Comparison of ENCODE assay signal across 25 mouse cellular contexts in genomic region chr3:109029661-109030060, GRCm38 (mm10). TPM values are rescaled to one million over a fixed set of nuclear protein-coding genes. Genes with fewer than 3 reads are reported as not detected.
A peak's percentile ranks its signal among the peaks of the same experiment; 100 is the strongest.
DNase-seq lines count a peak whose midpoint lies in the region; ATAC-seq and TF ChIP-seq lines count a peak whose summit lies in the region.
"Had no signal": no experiment of that assay in that cellular context is flagged by ENCODE, and none has a peak within 500 bp of the region (broad histone marks: within the 10 kb centered on the region; RNA-seq: fewer than 3 reads in every experiment).

No protein-coding gene starts in this region.

- no peak overlapping the region for H3K4me2 ChIP-seq in kidney, embryonic 16.5 days (replicated peaks; ENCODE audit: low read depth, low read length)
- H3K4me2 ChIP-seq in limb, embryonic 15.5 days: no peak overlapping the region
- no peak overlapping the region for H3K4me2 ChIP-seq in midbrain, embryonic 14.5 days (ENCODE audit: low read length)
- H3K4me2 ChIP-seq: embryonic facial prominence, embryonic 15.5 days; forebrain, embryonic 15.5 days; hindbrain, embryonic 15.5 days; stomach, embryonic 15.5 days had no signal

- H3K27ac ChIP-seq in kidney, adult 2 months (ENCODE audit: insufficient read depth, low read depth, low read length): no peak overlapping the region
- no peak overlapping the region for H3K27ac ChIP-seq in kidney, embryonic 16.5 days (ENCODE audit: low read length)
- peak overlapping the region; percentile 67; the same call in 1 of the 2 replicates for H3K27ac ChIP-seq in limb, embryonic 15.5 days
- H3K27ac ChIP-seq in limb, embryonic 10.5 days: no peak overlapping the region
- no peak overlapping the region for H3K27ac ChIP-seq in midbrain, embryonic 14.5 days (replicated peaks; ENCODE audit: low read depth, low read length)
- H3K27ac ChIP-seq: embryonic facial prominence, embryonic 15.5 days; forebrain, embryonic 15.5 days; heart, embryonic 10.5 days; hindbrain, embryonic 15.5 days; macrophage had no signal

- no peaks in the 10 kb centered on the region for H3K36me3 ChIP-seq in kidney, adult 2 months (ENCODE audit: control insufficient read depth, insufficient read depth, low read length)
- H3K36me3 ChIP-seq in kidney, embryonic 16.5 days (ENCODE audit: insufficient read depth, low read length): no peaks in the 10 kb centered on the region
- H3K36me3 ChIP-seq in limb, embryonic 15.5 days: no peaks in the 10 kb centered on the region
- H3K36me3 ChIP-seq in limb, embryonic 10.5 days: no peaks in the 10 kb centered on the region
- no peaks in the 10 kb centered on the region for H3K36me3 ChIP-seq in midbrain, embryonic 14.5 days (ENCODE audit: control insufficient read depth, insufficient read depth, low read length)
- H3K36me3 ChIP-seq: embryonic facial prominence, embryonic 15.5 days; forebrain, embryonic 15.5 days; heart, embryonic 10.5 days; hindbrain, embryonic 15.5 days; stomach, embryonic 15.5 days had no signal

- no peak for TF ChIP-seq CTCF in kidney, adult 2 months (conservative IDR thresholded peaks at IDR 0.05; ENCODE audit: insufficient read depth, insufficient read length, low read depth, low read length)

- H3K4me1 ChIP-seq in kidney, adult 2 months (ENCODE audit: control insufficient read depth, insufficient read depth, low read length): peaks cover 13% of the 10 kb centered on the region; the same call in 1 of the 2 replicates
- peaks cover 21% of the 10 kb centered on the region for H3K4me1 ChIP-seq in kidney, embryonic 16.5 days (ENCODE audit: insufficient read depth, low read length)
- peaks cover 35% of the 10 kb centered on the region for H3K4me1 ChIP-seq in limb, embryonic 15.5 days
- H3K4me1 ChIP-seq in limb, embryonic 10.5 days: peaks cover 59% of the 10 kb centered on the region
- peaks cover 17% of the 10 kb centered on the region for H3K4me1 ChIP-seq in midbrain, embryonic 14.5 days (ENCODE audit: control insufficient read depth, insufficient read depth, low read length)

- WGBS in kidney, adult 2 months: 48% methylated on average over 5 of the region's 5 CpGs
- 46% methylated on average over 5 of the region's 5 CpGs for WGBS in kidney, embryonic 16.5 days
- 28% methylated on average over 5 of the region's 5 CpGs for WGBS in limb, embryonic 15.5 days
- WGBS in limb, embryonic 10.5 days: 50% methylated on average over 5 of the region's 5 CpGs
- 50% methylated on average over 5 of the region's 5 CpGs for WGBS in midbrain, embryonic 14.5 days

- ATAC-seq in kidney, embryonic 16.5 days (ENCODE audit: low FRiP score, low TSS enrichment): no peak
- no peak for ATAC-seq in limb, embryonic 15.5 days (ENCODE audit: insufficient number of reproducible peaks, low FRiP score, low TSS enrichment, low read depth)
- ATAC-seq in midbrain, embryonic 14.5 days (ENCODE audit: low FRiP score, low TSS enrichment): no peak
- ATAC-seq: CD4-positive, CD25-positive, alpha-beta regulatory T cell, adult 4 months; forebrain, embryonic 15.5 days had no signal

- H3K9ac ChIP-seq in kidney, embryonic 16.5 days (replicated peaks; ENCODE audit: low read length): no peak overlapping the region
- no peak overlapping the region for H3K9ac ChIP-seq in limb, embryonic 15.5 days
- H3K9ac ChIP-seq in midbrain, embryonic 14.5 days (replicated peaks; ENCODE audit: low read length): no peak overlapping the region
- H3K9ac ChIP-seq: embryonic facial prominence, embryonic 15.5 days; forebrain, embryonic 15.5 days; hindbrain, embryonic 15.5 days; stomach, embryonic 15.5 days had no signal

- peaks cover 4% of the 10 kb centered on the region; the same call in 1 of the 2 replicates for H3K9me3 ChIP-seq in kidney, embryonic 16.5 days (ENCODE audit: low read length)
- no peaks in the 10 kb centered on the region for H3K9me3 ChIP-seq in limb, embryonic 15.5 days
- H3K9me3 ChIP-seq in limb, embryonic 10.5 days (replicated peaks): no peaks in the 10 kb centered on the region
- no peaks in the 10 kb centered on the region for H3K9me3 ChIP-seq in midbrain, embryonic 14.5 days (ENCODE audit: control insufficient read depth, low read length)
- H3K9me3 ChIP-seq: embryonic facial prominence, embryonic 15.5 days; forebrain, embryonic 15.5 days; heart, embryonic 10.5 days; hindbrain, embryonic 15.5 days; stomach, embryonic 15.5 days had no signal

- no peaks in the 10 kb centered on the region for H3K27me3 ChIP-seq in kidney, adult 2 months (replicated peaks; ENCODE audit: control insufficient read depth, insufficient read depth, low read length)
- H3K27me3 ChIP-seq in kidney, embryonic 16.5 days (ENCODE audit: insufficient read depth, low read length): no peaks in the 10 kb centered on the region
- no peaks in the 10 kb centered on the region for H3K27me3 ChIP-seq in limb, embryonic 15.5 days
- 0 out of 2 replicates have a peak, but pooled peaks cover 6% of the 10 kb centered on the region for H3K27me3 ChIP-seq in limb, embryonic 10.5 days (ENCODE audit: low read depth, poor library complexity, severe bottlenecking)
- H3K27me3 ChIP-seq in midbrain, embryonic 14.5 days (ENCODE audit: control insufficient read depth, insufficient read depth, low read length): no peaks in the 10 kb centered on the region
- H3K27me3 ChIP-seq: embryonic facial prominence, embryonic 15.5 days; forebrain, embryonic 15.5 days; hindbrain, embryonic 15.5 days; stomach, embryonic 15.5 days had no signal

- TF ChIP-seq POLR2A in kidney, adult 2 months (IDR thresholded peaks at IDR 0.05; ENCODE audit: low read depth, low read length): no peak

- DNase-seq in cerebellum, postnatal 10 days: peak; percentile 22 to 29
- no peak for DNase-seq in cerebellum, adult 11 months
- peak; percentile 54 for DNase-seq in kidney, adult 2 months
- no peak for DNase-seq in limb, embryonic 10.5 days (ENCODE audit: low spot score)
- DNase-seq in midbrain, embryonic 14.5 days: no peak
- DNase-seq: cerebellum, adult 2 months; heart, postnatal 4 days; left cerebral cortex, postnatal 4 days; thymus, postnatal 36 days had no signal

- H3K4me3 ChIP-seq in kidney, adult 2 months (ENCODE audit: insufficient read depth, low read depth, low read length): no peak overlapping the region
- no peak overlapping the region for H3K4me3 ChIP-seq in kidney, embryonic 16.5 days (ENCODE audit: low read length)
- H3K4me3 ChIP-seq in limb, embryonic 15.5 days: no peak overlapping the region
- H3K4me3 ChIP-seq in limb, embryonic 10.5 days: no peak overlapping the region
- no peak overlapping the region for H3K4me3 ChIP-seq in midbrain, embryonic 14.5 days (replicated peaks; ENCODE audit: low read depth, low read length)
- H3K4me3 ChIP-seq: embryonic facial prominence, embryonic 15.5 days; forebrain, embryonic 15.5 days; heart, embryonic 10.5 days; hindbrain, embryonic 15.5 days; stomach, embryonic 15.5 days had no signal

RNA-seq across cellular contexts. Expression of gene Fam102b, which starts 2.3 kb away (rescaled TPM):
- 6.1 and 7.8 TPM in 2 replicates for polyA plus RNA-seq in kidney, adult 2 months (2012; rRNA removed)
- polyA plus RNA-seq in kidney, embryonic 16.5 days (2015; fragmentation: Nextera tagmentation; extraction: Ambion mirVana): 3.3 and 4.1 TPM in 2 replicates
- polyA plus RNA-seq in limb, embryonic 15.5 days (2015; fragmentation: Nextera tagmentation; extraction: Ambion mirVana): 12.1 and 12.3 TPM in 2 replicates
- 4.4 and 4.9 TPM in 2 replicates for polyA plus RNA-seq in limb, embryonic 10.5 days (2016; fragmentation: Nextera tagmentation; extraction: Ambion mirVana)
- polyA plus RNA-seq in midbrain, embryonic 14.5 days (2014; fragmentation: Nextera tagmentation; extraction: Ambion mirVana): 19.6 and 24.5 TPM in 2 replicates

RNA-seq across cellular contexts. Expression of gene Slc25a54, which starts 50.6 kb away (rescaled TPM):
- polyA plus RNA-seq in kidney, adult 2 months (2012; rRNA removed): not detected in 2 replicates
- polyA plus RNA-seq in kidney, embryonic 16.5 days (2015; fragmentation: Nextera tagmentation; extraction: Ambion mirVana): not detected in 2 replicates
- polyA plus RNA-seq in limb, embryonic 15.5 days (2015; fragmentation: Nextera tagmentation; extraction: Ambion mirVana): not detected in 2 replicates
- polyA plus RNA-seq in limb, embryonic 10.5 days (2016; fragmentation: Nextera tagmentation; extraction: Ambion mirVana): not detected in 2 replicates
- polyA plus RNA-seq in midbrain, embryonic 14.5 days (2014; fragmentation: Nextera tagmentation; extraction: Ambion mirVana): not detected in 2 replicates
- polyA plus RNA-seq: CD4-positive, CD25-positive, alpha-beta regulatory T cell, adult 4 months; cerebellum, adult 2 months; embryonic facial prominence, embryonic 15.5 days; forebrain, embryonic 15.5 days; heart, embryonic 10.5 days; heart, embryonic 16.5 days; hindbrain, embryonic 15.5 days; intestine, embryonic 14.5 days; large intestine, adult 2 months; liver, adult 2 months; liver, embryonic 16.5 days; lung, embryonic 16.5 days; macrophage; neural tube, embryonic 14.5 days; stomach, embryonic 15.5 days had no signal

Comparison
In these comparisons a context has a peak if more than half of its experiments do, and no peak if none do; other contexts are left out.
1. DNase-seq: peak in cerebellum, postnatal 10 days (2 of 2) and kidney, adult 2 months (single experiment); none in cerebellum, adult 11 months (single experiment), limb, embryonic 10.5 days (single experiment) and midbrain, embryonic 14.5 days (single experiment).